Mouse (Mus musculus) heart, embryonic 15.5 days (tissue): ENCODE results near the gene Arf1. TPM values are rescaled to one million over a fixed set of nuclear protein-coding genes. Genes with fewer than 3 reads are reported as not detected.
A peak's percentile ranks its signal among the peaks of the same experiment; 100 is the strongest.

Source experiments
- ATAC-seq: fragments of 200-750 bp; cut with Nextera tagmentation; replicated peaks from 2 replicates; pipeline ENCODE4 v1.8.0; 2017; ENCODE audit warnings: low read depth, moderate TSS enrichment; ENCODE audit not compliant: insufficient number of reproducible peaks, insufficient read depth, low FRiP score
- H3K27ac ChIP-seq: fragments of 300-500 bp; sonication (generic); 2 replicates; pipeline ENCODE4 v1.5.1; 2015; ENCODE audit warnings: mild to moderate bottlenecking, inconsistent platforms
- H3K27me3 ChIP-seq: fragments of 300-500 bp; sonication (generic); 2 replicates; pipeline ENCODE4 v1.6.1; 2015; ENCODE audit warnings: inconsistent platforms
- H3K36me3 ChIP-seq: fragments of 300-500 bp; sonication (generic); 2 replicates; pipeline ENCODE4 v1.6.1; 2015; ENCODE audit warnings: mild to moderate bottlenecking, inconsistent platforms
- H3K4me1 ChIP-seq: fragments of 300-500 bp; sonication (generic); replicated peaks from 2 replicates; pipeline ENCODE4 v1.6.1; 2015; ENCODE audit warnings: inconsistent platforms
- H3K4me2 ChIP-seq: fragments of 300-500 bp; sonication (generic); 2 replicates; pipeline ENCODE4 v1.6.1; 2015; ENCODE audit warnings: inconsistent platforms, mild to moderate bottlenecking, moderate library complexity
- H3K4me3 ChIP-seq: fragments of 300-500 bp; sonication (generic); 2 replicates; pipeline ENCODE4 v1.5.1; 2015; ENCODE audit warnings: mild to moderate bottlenecking, inconsistent platforms
- H3K9ac ChIP-seq: fragments of 300-500 bp; sonication (generic); 2 replicates; pipeline ENCODE4 v1.6.1; 2015; ENCODE audit warnings: mild to moderate bottlenecking, inconsistent platforms
- H3K9me3 ChIP-seq: fragments of 300-500 bp; sonication (generic); replicated peaks from 2 replicates; pipeline ENCODE4 v1.6.1; 2016; ENCODE audit warnings: inconsistent platforms
- WGBS: fragments of 180-500 bp; shearing (Covaris S2); methylation state at CpG from one replicate; pipeline ENCODE4 v1.1.7; 2015; ENCODE audit warnings: mixed read lengths; 5-methylcytosine and 5-hydroxymethylcytosine counted together
- polyA plus RNA-seq: library from polyadenylated mRNA; unstranded; fragments of >200 nt; fragmentation: Nextera tagmentation; extraction: Ambion mirVana; gene quantifications from 2 replicates; pipeline ENCODE4 v1.2.1, GENCODE M21; 2015

Arf1 gene
- polyA plus RNA-seq, 1 experiment from 2014 or later = 528 TPM

DNA sequence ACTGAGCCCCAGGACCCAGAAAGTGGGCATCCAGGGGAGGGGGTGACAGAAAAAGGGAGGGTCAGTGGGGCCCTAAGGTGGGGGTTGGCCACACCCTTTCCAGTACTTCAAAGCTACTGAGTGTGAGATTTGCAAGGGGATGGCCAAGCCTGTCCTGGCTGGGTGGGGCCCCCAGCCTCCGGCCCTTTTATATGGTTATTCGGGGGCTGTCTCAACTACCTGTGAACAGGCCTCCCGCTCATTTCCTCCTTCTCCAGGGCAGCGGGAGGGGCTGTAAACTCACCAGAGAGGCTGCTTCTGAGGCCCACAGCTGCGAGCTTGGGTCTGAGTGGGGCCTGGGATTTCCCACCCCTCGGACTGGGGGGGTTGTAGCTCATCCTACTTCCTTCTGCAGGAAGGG is 15.8 kb upstream of the Arf1 start:
- H3K36me3 ChIP-seq = no peaks in the 10 kb centered on the region
- no peak for ATAC-seq
- no peak overlapping the region for H3K4me3 ChIP-seq
- peaks cover 84% of the 10 kb centered on the region for H3K27me3 ChIP-seq
- no peak overlapping the region for H3K9ac ChIP-seq
- H3K4me1 ChIP-seq = peaks cover 5% of the 10 kb centered on the region
- no peak overlapping the region for H3K4me2 ChIP-seq
- 18% methylated on average over 6 of the region's 6 CpGs for WGBS
- H3K27ac ChIP-seq = no peak overlapping the region
- H3K9me3 ChIP-seq = no peaks in the 10 kb centered on the region

DNA sequence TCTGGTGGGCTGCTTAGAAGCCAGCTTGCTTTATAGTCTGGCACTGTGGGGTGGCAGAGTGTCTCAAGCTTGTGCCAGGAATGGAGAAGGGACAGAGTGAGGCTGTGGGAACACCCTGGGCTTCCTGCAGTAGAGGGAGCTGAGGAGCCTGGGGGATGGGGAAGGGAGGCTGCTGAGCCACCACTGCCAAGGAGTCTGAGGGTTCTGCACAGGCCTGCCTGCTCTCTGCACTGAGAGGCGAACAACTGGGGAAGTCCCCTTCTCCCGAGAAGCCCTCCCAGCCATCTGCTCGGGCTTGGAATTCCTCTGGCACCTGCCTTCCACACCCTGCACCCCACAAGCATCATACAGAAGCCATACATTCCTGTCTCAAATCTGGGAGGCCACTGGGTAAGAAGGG is 13.8 kb upstream of the Arf1 start:
- Histone ChIP-seq H3K9me3 (no peaks in the 10 kb centered on the region), H3K4me3 (no peak overlapping the region), H3K27ac (no peak overlapping the region), H3K4me1 (peaks cover 9% of the 10 kb centered on the region), H3K4me2 (no peak overlapping the region), H3K9ac (no peak overlapping the region), H3K36me3 (no peaks in the 10 kb centered on the region), H3K27me3 (peaks cover 74% of the 10 kb centered on the region)
- no peak for ATAC-seq
- whole genome bisulfite sequencing = 7% methylated on average over 3 of the region's 3 CpGs

DNA sequence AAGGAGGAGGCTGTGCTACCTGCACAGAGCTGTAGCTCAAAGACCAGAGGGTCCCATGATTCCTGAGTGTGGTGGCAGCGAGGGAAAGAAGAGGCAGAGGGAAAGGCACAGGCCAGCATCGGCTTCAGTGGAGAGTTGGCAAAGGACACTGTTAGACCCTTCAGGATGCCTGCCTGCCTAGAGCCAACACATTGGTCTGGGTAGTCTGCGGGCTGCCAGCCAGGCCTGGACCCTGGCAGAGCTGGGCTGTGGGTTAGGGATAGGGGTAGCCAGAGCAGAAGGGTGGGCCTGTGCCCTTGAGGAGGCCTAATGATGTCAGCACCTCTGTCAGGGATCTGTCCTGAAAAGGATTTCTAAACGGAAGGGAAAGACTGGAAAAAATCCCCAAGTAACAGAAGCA is 11.7 kb upstream of the Arf1 start:
- Histone ChIP-seq H3K4me3 (no peak overlapping the region), H3K27ac (no peak overlapping the region), H3K9ac (no peak overlapping the region), H3K4me2 (no peak overlapping the region), H3K27me3 (peaks cover 60% of the 10 kb centered on the region), H3K9me3 (no peaks in the 10 kb centered on the region), H3K36me3 (no peaks in the 10 kb centered on the region), H3K4me1 (peaks cover 9% of the 10 kb centered on the region)
- ATAC-seq = no peak
- WGBS = 69% methylated on average over 4 of the region's 4 CpGs

DNA sequence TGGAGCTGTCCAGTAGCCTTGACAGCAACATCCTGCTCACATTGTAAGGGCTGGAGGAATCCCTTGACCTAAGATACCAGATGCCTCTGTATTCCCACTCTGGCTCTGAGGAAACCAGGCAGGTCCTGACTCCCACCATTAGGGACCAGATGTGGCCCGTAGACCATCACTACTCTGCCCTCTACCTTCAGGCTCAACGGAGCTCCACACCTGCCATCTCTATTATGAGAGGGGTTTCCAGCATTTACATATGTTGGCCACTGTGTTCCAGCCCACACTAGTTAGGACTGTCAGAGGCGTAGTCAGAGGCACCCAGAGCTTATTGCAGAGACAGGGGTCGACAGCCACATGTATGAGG is 11.3 kb upstream of the Arf1 start:
- Histone ChIP-seq H3K27me3 (peaks cover 56% of the 10 kb centered on the region), H3K27ac (no peak overlapping the region), H3K4me2 (0 out of 2 replicates have a peak overlapping the region, but pooled peaks have one; percentile 10), H3K9ac (no peak overlapping the region), H3K4me1 (peaks cover 9% of the 10 kb centered on the region), H3K9me3 (no peaks in the 10 kb centered on the region), H3K36me3 (no peaks in the 10 kb centered on the region), H3K4me3 (no peak overlapping the region)
- 50% methylated on average over 4 of the region's 4 CpGs for WGBS
- ATAC-seq = no peak

DNA sequence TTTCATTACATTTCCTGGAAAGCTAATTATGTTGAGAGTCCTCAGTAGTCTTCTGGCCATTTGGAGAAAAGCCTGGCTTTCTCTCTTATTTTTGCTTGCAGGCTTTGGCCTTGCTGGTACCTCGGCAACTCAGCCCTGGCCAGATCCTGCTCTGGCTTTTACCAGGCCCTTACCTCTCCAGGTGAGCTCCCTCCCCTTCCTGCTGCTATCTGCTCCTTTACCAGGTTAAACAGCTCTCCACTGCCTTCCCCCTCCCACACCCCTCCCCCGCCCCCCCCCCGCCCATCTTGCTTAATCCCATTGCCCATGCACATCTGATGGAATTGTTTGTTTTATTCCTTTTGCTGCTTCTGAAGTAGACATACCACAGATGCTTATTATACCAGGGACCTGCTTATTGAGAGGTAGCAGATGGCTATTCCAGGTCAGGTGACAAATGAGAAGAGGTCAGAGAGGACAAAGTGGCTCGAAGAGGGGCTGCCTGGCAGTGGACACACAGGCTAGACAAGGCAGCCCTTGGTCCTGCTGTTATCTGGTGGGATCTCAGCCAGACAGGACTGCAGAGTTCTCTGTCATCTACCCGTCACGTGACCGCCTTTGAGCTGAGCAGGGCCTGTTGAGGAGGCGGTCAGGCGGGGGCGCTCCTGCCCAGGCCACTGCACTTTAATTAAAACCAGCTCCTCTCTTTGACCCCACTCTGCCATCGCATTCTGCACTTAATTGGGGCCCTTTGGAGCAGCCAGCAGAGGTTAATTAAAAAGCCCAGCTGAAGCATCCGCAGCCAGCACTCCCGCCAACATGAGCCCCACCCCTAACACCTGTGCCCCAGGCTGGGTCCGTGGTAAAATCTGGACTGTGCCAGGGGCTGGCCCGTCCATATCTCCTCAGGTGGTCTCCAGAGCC is 10.7 kb upstream of the Arf1 start:
- peaks cover 9% of the 10 kb centered on the region for H3K4me1 ChIP-seq
- peaks cover 50% of the 10 kb centered on the region for H3K27me3 ChIP-seq
- H3K9ac ChIP-seq = no peak overlapping the region
- no peaks in the 10 kb centered on the region for H3K9me3 ChIP-seq
- H3K4me2 ChIP-seq = 0 out of 2 replicates have a peak overlapping the region, but pooled peaks have one; percentile 10
- ATAC-seq = peak; percentile 83
- H3K4me3 ChIP-seq = no peak overlapping the region
- WGBS = 5% methylated on average over 14 of the region's 15 CpGs
- H3K36me3 ChIP-seq = no peaks in the 10 kb centered on the region
- no peak overlapping the region for H3K27ac ChIP-seq

DNA sequence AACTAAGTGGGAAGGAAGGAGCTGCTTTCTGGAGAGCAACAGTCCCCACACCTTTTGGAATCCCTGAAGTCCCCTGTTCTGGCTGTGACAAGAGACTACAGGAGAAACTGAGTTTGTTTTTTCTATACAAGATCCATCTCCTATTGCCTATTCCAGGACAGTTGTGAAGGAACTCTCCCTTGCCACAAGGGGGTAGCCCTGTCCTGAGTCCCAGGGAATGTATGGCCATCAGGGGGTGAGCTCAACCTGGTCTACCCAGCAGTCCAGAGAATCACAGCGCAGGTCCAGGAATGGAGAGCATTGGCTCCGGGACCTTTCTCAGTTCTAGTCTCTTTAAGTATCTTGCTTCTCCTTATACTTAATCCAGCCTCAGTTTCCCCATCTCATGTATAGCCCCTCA is 4.7 kb upstream of the Arf1 start:
- Histone ChIP-seq H3K4me3 (no peak overlapping the region), H3K36me3 (no peaks in the 10 kb centered on the region), H3K27me3 (0 out of 2 replicates have a peak, but pooled peaks cover 4% of the 10 kb centered on the region), H3K9me3 (no peaks in the 10 kb centered on the region), H3K4me1 (peaks cover 16% of the 10 kb centered on the region), H3K4me2 (no peak overlapping the region), H3K9ac (no peak overlapping the region), H3K27ac (no peak overlapping the region)
- no peak for ATAC-seq
- 71% methylated on average over 2 of the region's 2 CpGs for WGBS

DNA sequence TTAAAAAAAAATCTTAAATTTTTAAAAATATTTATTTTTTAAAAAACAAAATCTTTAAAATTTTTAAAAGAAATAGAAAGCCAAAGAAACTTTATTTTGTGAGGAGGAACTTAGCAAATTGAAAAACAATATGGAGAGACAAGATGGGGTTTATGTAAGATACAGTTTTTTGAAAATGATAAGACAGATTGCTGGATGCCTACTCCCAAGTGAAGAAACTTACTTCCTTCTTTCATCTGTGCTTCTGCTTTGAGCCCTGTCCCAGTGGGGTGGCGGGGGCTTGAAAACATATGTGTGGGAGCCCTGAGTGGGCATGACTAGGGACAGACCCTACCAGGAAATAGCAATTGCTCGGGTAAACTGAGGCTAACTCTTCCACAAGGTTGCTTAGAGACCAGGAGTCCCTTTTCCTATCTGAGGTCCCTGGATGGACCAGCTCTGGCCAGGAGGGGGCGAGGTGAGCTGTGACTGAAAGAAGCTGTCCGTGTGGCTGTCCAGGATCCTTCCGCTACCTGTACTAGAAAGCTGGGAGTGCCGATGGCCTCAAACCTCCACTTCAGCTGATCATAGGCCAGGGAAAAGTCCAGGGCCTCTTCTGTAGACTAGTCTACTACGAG is 2.2 kb upstream of the Arf1 start:
- no peak overlapping the region for H3K27ac ChIP-seq
- no peaks in the 10 kb centered on the region for H3K27me3 ChIP-seq
- H3K36me3 ChIP-seq = no peaks in the 10 kb centered on the region
- H3K9ac ChIP-seq = no peak overlapping the region
- H3K4me2 ChIP-seq = no peak overlapping the region
- ATAC-seq = no peak
- 10% methylated on average over 7 of the region's 7 CpGs for WGBS
- no peaks in the 10 kb centered on the region for H3K9me3 ChIP-seq
- H3K4me3 ChIP-seq = no peak overlapping the region
- H3K4me1 ChIP-seq = peaks cover 33% of the 10 kb centered on the region

DNA sequence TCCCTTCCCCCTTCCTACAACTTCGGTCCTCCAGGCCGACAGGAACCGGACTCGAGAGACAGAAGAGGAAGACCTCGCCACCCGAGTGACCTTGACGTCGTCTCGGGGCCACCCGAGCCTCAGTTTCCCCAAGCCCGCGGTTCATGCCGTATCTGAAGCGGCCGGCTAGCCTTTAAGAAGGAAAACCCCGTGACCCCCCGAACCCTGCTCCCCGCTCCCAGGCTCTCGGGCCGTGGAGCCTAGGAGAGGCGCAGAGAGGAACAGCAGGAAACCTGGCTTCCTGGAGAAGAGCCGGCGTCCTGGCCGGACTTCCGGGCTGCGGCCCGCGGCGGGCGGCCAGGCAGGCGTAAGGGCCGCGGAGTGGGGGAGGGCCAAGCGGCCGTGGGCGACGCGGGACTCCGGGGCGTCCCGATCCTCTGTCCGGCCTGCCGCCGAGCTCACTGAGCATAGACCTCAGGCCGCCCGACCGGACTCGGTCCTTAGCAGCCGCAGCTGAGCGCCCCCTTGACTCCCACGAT is 407 bp downstream of the Arf1 start:
- Histone ChIP-seq H3K27ac (peak overlapping the region; percentile 97), H3K4me2 (peak overlapping the region; percentile 80), H3K9me3 (no peaks in the 10 kb centered on the region), H3K27me3 (no peaks in the 10 kb centered on the region), H3K4me1 (peaks cover 52% of the 10 kb centered on the region), H3K36me3 (no peaks in the 10 kb centered on the region), H3K4me3 (peak overlapping the region; percentile 94), H3K9ac (peak overlapping the region; percentile 100)
- WGBS = 1% methylated on average over 40 of the region's 51 CpGs
- ATAC-seq = peak; percentile 82

DNA sequence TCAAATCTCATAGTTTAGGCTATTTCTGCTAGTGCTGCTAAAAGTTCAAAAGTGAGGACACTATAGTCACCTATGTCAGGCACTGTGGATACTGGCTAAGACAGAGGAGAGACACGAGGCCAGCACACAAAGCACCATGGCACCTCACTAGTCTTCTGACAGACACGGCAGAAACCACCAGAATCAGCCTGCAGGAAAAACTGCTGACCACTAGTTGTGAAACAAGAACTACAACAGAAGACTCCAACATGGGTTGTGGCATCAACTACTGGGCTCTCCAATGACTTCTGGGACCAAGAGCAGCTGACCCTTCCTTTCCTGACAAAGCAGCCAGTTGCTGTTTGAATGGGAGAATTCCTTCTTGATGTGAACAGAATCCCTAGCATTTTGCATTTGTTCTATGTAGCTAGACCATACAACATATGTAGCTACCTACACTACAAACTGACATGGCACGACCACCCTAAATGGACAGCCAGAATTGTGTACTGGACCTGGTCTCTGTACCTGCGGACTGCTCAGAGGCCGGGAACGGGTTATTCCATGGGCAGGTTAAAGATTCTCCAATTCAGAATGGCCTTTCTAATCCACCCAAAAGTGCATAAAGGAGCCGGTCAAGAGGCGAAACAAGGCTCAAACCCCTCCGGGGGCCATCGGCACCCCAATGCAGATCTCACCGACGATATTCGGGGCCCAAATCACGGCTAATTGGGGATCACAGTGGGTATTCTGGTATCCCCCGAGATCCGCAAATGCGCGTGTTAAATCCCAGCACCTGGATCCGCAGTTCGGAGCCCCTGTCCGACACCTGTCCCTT is 1.1 kb downstream of the Arf1 start:
- H3K4me3 ChIP-seq = peak overlapping the region; percentile 94
- no peaks in the 10 kb centered on the region for H3K36me3 ChIP-seq
- H3K9ac ChIP-seq = peak overlapping the region; percentile 100
- peak overlapping the region; percentile 97 for H3K27ac ChIP-seq
- H3K9me3 ChIP-seq = no peaks in the 10 kb centered on the region
- no peak for ATAC-seq
- H3K4me2 ChIP-seq = peak overlapping the region; percentile 80
- no peaks in the 10 kb centered on the region for H3K27me3 ChIP-seq
- peaks cover 58% of the 10 kb centered on the region for H3K4me1 ChIP-seq
- WGBS = under 1% methylated on average over 21 of the region's 21 CpGs

DNA sequence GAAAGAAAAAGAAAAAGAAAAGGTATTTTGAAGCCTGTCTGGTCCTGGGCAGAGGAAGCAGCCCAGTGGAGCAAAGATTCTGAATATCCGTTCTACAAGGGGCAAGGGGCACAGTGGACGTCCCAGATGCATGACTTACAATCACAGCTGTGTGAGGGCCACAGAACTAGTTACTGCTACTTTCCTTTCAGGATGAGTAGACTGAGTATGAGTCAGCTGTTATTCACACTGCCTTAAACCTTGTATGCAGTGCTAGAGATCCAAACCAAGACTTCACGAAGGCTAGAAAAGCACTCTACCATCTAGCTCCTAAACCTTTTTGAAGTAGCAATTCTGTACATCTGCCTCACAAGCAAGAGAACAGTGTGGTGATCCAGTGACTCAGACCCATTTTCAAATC is 1.8 kb downstream of the Arf1 start:
- peak overlapping the region; percentile 80 for H3K4me2 ChIP-seq
- ATAC-seq = no peak
- 26% methylated on average over 3 of the region's 3 CpGs for WGBS
- H3K9ac ChIP-seq = peak overlapping the region; percentile 100
- H3K4me3 ChIP-seq = peak overlapping the region; percentile 94
- H3K36me3 ChIP-seq = no peaks in the 10 kb centered on the region
- H3K27ac ChIP-seq = peak overlapping the region; percentile 97; the same call in 1 of the 2 replicates
- no peaks in the 10 kb centered on the region for H3K9me3 ChIP-seq
- no peaks in the 10 kb centered on the region for H3K27me3 ChIP-seq
- H3K4me1 ChIP-seq = peaks cover 66% of the 10 kb centered on the region

DNA sequence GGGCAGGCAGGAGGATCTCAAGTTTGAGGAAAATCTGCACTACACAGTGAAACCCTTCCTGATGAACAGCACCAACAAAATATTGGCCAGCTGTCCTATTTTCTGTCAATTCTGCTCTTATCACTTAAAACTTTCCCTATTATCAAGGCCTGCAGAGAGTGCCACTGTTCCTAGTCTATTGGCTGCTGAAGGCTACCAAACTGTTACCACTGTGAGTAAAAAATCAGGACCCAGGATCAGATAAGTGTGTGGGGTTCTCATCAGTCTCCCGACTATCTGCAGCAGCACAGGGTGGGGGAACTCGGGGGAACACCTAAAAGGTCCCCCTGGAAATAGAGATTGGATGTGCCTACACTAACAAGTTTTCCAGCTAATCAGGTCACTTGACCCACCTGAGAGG is 2.9 kb downstream of the Arf1 start:
- H3K27ac ChIP-seq = no peak overlapping the region
- WGBS = 30% methylated on average over 2 of the region's 2 CpGs
- H3K9me3 ChIP-seq = no peaks in the 10 kb centered on the region
- no peaks in the 10 kb centered on the region for H3K36me3 ChIP-seq
- no peak overlapping the region for H3K4me3 ChIP-seq
- H3K4me2 ChIP-seq = peak overlapping the region; percentile 80
- H3K27me3 ChIP-seq = no peaks in the 10 kb centered on the region
- no peak for ATAC-seq
- H3K9ac ChIP-seq = no peak overlapping the region
- H3K4me1 ChIP-seq = peaks cover 70% of the 10 kb centered on the region
